Mouse (Mus musculus) ZHBTc4 (cell line): ENCODE data around the gene Erbb2.

ENCODE experiments used
- DNase-seq: peaks from one replicate; pipeline ENCODE4 v3.0.0-alpha.2; 2011; ENCODE audit warnings: low read depth, low spot score

Erbb2 gene

DNA sequence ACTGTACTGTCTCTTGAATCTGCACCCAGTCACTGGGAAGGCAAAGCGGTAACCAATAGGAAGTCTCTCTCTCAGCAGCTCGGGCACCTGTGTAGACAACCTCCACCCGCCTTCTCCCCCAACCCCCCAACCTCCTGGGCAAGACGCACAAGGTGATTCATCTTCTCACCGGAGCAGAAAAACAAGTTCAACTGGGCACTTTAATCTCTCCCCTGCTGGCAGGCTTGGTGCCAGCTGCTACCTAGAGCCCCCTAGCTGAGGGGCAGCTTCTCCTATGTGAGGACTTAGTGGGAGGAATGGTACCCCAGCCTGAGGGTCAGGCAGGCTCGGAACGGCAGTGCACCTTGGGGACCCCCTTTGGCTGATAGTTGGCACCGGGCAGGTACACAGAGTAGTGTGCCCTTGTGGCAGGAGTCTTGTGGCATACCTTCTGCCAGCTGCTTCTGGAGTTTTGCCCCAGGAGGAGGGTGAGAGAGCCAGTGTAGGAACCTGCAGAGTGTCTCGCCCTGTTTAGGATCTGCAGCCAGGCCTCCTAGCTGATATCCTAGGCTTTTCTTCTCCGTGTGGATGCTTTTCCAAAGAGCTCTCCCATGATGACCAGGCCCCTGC is 6.8 kb downstream of the Erbb2 start:
- DNase-seq = no peak

DNA sequence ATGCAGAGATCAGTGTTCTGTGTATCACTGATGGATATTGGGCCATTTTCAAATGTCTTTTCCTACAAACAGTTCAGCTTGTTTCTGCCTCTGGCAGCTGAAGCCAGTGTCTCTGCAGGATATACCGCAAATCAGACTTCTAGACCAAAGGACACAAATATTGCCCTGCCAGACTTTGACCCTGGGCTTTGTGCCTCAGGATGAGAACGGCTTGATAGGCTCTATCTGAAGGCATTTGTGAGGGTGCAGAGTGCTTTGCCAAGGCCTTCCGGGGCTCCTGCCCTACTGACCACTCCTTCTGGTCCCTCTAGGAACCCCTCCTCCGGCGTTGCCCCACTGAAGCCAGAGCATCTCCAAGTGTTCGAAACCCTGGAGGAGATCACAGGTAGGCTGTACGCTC is 14.3 kb downstream of the Erbb2 start:
- DNase-seq = no peak

DNA sequence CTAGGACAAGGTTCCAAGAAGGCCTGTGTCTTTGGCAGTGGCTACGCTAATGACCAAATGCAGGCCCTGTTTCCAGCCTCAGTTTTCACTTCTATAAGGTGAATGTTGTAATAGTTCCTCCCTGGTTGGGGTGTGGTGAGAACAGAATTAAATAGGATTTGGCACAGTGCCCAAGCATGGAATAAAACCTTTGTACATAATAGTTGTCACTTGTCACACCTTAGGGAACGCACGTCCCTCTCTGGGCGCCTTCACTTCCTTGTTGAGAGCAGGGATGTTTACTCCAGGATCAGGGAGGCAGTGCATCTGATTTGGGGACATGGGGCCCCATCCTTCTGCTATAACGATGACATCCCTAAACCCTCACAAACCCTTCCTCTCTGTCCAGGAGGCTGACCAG is 16.2 kb downstream of the Erbb2 start:
- DNase-seq = no peak

DNA sequence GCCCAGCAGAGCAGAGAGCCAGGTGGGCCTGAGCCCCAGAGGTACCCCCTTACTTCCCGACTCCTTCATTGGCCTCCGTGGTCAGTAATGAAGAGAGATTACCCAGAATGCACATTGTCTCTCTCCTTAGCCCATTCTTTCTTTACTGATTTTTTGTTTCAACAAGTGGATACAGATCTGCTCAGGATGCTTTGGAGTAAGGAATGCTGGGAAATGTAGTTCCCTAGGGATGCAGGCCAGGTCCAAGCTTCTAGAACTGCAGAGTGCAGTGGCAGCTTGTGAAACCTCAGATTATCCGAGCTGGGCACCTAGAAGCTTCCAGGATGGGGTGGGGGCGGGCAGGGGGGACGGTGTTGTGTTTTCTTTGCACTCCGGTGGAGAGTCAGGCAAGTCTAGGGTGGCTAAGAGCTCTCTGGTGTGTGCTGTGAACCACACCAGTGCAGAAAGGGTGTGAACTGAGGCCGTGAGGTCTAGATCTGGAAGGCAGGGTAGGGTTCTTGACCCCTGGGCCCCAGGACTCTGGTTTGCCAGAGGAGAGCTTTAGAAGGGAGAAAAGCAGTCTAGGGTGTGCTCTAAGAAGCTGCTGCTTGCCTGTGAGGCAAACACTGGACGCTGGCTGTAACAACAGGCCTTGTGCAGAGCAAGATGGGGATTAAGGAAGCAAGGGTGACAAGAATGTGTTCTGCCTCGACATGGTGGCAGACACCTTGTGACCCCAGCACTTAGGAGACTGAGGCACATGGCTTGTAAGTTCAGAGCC is 19.7 kb downstream of the Erbb2 start:
- DNase-seq = no peak

DNA sequence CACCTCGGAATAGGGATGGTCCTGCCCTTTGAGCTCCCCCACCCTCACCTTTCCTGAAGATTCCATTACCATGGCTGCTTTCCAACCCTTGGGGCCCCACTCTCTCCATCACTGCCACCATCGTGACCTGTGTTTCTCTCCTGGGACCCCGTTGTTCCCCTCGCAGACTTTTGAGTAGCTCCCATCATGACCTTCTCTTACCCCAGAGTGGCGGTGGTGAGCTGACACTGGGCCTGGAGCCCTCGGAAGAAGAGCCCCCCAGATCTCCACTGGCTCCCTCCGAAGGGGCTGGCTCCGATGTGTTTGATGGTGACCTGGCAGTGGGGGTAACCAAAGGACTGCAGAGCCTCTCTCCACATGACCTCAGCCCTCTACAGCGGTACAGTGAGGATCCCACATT is 23.5 kb downstream of the Erbb2 start:
- DNase-seq = no peak

DNA sequence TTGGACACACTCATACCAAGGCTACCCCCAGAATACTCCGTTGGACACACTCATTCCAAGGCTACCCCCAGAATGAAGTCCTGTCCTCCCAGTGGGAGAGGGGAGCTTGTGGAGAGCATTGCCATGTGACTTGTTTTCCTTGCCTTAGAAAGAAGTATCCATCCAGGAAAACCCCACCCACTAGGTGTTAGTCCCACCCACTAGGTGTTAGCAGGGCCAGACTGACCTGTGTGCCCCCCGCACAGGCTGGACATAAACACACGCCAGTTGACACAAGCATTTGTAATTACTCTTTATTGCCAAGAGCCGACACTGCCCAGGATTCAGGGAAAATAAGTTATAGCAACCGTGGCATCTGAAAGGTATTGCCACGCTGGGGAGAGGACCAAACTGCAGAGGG is 25.2 kb downstream of the Erbb2 start:
- no peak for DNase-seq

DNA sequence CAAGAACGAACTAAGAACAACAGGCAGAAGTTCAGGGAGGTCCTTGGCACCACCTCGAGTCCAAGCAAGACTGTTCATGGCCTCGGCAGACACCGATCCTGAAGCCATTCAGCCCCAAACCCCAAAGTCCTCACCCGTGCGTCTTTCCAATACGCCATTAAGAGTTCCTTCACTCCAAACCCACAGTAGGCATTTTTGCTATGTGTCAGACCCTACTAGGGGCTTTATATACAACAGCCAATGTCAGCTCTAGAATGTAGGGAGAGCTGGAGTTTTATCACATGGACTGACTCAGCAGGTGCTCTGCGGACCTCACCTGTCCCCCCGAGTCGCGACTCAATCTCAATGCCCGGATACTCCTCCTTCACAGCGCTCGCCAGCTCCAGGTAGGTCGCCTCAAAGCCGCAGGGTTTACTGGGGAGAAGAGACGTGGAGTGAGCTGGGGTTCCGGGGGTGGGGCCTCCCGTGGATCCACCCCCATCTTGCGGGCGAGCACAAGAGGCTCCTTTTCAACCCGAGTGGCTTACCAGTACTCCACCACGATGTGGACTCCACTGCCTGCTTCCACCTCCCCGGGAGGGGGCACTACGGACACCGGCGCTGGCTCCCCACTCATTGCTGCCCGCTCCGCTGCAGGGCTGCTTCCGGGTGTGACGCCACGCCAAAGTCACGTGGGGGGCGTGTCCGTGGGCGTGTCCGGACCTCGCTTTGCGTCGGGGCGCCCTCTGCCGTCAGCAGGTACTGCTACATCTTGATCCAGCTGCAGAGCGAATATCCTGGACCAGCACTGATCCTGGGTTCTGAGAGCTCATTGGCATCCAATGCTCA is 26.3 kb downstream of the Erbb2 start, which contains the start of gene Mien1:
TSS of gene Mien1 (minus strand) at position 661 of the 828 bp plus-strand sequence.
- DNase-seq = peak; percentile 97

DNA sequence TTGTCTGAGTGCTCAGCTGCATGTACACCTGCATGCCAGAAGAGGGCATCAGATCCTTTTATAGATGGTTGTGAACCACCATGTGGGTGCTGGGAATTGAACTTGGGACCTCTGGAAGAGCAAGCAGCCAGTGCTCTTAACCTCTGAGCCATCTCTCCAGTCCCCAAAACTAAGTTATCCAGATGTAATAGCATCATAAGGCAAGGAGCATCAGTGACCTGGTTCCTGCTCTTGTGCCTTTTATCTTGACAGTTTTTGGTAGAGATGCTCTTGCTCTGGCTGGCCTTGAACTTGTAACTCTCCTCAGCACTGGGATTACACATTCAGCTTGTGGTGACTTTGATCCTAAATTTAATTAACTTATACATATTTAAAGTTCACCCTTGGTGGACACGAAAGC is 31.4 kb downstream of the Erbb2 start:
- no peak for DNase-seq

DNA sequence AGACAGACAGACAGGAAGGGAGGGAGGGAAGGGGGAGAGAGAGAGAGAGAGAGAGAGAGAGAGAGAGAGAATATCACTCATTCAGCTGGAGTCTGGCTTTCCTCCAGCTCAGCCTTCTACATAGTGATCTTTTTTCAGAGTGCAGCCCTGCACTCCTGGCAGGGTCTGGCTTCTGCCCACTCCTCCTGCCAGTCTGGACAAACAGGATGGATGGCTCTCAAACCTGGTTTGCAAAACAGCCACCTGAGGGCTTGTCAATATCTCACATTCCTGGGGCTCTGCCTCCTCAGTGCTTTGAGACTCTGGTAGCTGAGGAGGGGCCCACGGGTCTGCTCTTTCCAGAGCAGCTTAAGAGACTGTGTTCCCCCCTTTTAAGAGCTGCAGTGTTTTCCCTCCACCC is 33.0 kb downstream of the Erbb2 start:
- DNase-seq = no peak

DNA sequence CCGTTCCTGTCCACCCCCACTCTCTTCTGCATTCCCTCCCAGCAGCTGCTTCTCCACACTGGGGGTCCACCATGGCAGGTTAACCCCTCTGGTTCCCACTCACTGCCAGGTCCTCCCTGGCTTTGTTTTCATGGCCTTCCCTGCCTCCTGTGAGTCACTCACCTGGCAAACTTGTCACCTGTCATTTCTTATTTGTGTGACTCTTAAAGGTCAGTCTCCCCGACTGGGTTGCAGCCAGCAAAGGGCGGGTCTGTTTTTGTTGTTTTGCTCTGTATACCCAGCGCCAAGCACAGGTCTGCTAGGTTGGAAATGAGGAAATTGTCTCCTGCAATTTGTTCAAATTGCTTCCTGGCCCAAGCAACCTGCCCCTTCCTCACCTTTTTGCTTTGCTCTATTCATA is 33.4 kb downstream of the Erbb2 start:
- DNase-seq = no peak

DNA sequence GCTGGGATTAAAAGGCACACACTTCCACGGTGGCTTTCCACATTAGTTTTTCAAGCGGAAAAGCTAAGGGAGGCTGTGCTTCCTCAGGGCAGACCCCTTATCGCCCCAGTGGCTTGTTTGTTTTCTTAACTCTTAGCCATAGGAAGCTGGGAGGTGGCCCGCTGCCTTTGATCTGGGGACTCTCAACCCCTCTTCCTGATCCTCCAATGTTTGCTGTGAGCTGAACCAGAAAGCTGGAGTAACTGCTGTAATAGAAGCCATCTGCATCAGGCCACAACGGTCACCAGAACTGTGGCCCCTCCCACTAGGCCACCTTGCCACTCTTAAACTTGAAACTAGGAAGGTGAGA is 33.9 kb downstream of the Erbb2 start, which contains the start of gene Grb7:
TSS of gene Grb7 (plus strand) at position 182 of the 349 bp plus-strand sequence.
- DNase-seq = no peak

DNA sequence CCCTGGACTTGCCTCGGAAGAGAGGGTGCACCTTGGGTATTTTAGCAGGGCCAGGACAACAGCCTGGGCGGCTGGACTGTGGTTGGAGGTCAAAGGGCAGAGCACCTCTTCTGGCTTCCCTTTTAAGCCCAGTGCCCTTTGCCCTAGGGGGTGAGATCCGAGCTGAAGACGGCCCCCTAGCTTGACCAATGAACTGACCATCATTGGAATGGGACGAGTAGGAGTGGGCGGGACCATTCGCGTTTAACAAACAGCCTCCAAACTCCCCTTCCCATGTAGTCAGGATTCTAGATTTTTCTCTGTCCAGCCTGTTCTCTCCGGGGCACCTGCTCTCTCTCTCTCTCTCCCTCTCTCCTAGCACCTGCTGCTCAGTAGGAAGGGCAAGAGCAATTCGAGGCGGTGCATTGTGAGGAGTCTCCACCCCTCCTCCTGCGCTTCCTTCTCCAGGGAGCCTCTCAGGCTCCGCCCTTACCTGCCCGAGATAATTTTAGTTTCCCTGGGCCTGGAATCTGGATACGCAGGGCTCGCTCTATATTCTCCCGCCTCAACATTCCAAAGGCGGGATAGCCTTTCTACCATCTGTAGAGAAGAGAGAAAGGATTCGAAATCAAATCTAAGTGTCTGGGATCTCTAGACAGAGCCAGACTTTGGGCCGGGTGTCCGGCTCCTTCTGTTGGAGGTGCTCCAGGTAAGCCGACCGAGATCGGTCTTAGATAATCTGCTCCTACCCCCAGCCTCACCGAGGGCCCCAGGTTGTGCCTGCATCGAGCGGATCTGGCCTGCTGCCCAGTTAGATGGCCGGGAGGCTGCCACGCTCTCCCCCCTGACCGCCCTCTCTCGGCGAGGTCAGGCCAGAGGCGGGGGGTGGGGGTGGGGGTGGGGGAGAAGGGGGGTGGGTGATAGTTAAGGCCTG is 34.5 kb downstream of the Erbb2 start:
- DNase-seq = peak; percentile 64

DNA sequence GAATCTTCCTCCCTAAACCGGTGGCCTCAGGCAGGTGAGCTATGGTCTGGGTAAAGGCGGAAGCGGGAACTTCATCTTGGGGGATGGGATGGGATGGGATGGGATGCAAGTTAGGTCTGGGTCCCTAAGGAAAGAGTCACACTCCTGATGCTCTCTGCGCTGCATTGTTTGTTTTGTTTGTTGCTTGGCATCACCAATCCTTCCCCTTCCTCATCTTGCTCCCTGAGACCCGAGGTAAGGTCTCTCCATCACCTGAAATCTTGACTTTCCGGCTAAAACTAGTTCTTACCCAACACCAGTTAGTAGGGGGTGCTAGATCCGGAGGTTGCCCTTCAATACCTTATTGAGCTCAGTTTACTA is 35.2 kb downstream of the Erbb2 start:
- DNase-seq = no peak

DNA sequence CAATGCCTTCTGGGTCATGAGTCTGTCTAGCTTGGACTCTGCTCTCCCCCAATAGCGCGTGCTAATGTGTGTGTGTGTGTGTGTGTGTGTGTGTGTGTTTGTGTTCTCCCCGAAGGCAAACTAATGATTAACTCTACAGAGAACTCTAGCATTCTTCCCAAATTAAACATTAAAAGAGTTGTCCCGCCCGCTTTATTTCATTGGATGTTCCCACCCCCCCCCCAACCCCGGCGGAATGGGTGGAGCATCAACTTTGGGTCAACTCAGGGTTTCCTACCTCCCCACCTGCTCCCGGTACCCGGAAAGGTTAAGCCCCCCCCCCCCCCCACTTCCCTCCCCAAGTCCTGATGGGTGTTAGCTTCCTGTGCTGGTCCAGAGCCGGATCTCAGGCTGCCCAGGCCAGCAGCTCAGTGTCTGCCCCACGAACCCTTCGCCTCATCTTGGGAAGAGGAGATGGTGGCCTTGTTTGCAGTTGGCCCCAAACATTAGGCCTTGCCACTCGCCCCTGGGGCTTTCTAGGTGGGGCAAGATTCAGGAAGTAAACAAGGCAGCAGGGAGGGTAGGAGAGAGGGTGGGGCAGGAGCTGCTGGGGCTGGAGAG is 36.0 kb downstream of the Erbb2 start:
- no peak for DNase-seq

DNA sequence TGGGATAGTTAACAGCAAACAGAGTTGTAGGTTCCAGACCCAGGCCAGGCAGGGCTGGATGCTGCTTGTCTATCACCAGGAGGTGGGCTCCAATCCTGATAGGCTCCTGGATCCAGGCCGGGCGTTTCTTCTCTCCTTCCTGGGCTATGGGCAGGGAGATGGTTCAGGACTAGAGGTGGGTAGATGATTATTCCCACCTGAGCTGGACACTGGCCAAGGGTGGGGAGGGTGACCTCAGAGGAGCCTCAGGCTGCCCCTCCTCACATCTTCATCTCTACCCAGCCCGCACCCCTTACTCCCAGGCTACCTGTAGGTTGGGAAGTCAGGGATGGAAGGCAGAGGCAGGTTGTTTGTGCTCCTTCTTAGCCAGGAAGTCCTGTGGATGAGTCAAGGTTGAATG is 37.1 kb downstream of the Erbb2 start:
- no peak for DNase-seq

DNA sequence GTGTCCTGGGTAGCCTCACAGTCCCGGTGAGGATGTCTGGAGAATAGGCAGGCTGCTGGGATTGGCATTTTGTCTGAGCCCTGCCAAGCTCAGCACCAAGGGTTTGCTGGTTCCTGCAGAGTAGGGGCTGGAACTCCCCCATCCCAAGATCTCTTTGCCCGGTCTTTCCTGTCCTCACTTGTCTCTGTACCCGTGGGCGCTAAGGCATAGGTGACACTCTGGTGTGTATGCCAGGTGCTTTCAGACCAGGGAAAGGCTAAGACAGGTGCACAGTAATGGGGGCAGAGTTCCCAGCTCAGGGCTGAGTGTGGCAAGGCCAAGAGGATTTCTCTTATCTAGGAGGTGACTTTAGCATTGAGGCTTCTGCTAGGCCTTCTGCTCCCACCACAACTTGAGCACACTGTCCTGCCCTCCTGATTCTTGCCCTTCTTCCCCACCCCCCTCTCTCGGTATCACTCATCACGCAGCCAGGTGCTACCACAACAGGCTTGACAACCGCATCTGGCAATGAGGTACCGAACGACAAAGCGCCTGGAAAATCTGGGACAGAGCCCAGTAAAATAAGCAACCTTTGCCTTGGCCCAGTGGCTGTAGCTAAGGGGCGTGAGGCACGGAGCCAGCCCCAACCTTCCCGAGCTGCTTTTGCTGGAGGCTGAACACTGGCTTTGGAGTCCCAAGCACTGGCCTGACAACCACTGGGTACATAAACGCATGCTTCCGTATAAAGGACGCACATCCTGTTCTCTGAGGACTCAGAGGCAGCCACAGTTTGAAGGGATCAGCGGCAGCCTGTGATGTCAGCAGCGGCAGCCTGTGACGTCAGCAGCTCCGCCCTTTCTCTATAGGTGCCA is 37.9 kb downstream of the Erbb2 start:
- DNase-seq = peak; percentile 42

DNA sequence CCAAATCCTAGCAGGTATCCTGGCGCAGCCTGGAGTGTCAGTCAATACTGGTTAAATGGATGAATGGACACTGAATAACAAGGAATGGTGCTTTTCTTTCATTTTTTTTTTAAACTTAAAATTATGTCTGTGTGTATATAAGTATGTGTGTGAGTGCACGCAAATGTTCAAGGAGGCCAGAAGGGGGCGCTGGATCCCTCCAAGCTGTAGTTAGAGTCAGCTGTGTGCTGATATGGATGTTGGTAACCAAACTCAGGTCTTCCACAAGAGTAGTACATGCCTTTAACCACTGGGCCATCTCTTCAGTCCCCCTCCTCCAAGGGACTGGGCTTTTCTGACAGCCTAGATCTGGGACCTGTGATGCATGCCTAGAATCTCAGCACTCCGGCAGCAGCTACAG is 43.2 kb downstream of the Erbb2 start:
- peak; percentile 85 for DNase-seq

DNA sequence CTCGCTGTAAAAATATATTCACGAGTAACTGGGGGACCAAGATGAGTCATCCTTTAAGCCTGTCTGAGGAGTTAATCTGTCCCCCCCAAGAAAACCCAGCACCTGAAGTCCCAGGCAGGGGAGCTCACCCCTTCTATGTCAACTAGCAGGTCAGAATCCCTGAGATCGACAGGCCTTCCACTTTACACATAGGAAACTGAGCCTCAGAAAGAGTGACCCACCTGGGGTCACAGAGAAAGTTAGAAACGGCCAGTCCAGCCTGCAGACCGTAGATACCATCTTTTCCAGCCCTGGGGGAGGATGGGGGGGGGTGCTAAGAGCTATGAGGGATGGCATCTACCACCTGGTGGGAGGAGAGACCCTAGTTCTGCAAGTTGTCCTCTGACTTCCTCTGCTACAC is 44.3 kb downstream of the Erbb2 start:
- no peak for DNase-seq

DNA sequence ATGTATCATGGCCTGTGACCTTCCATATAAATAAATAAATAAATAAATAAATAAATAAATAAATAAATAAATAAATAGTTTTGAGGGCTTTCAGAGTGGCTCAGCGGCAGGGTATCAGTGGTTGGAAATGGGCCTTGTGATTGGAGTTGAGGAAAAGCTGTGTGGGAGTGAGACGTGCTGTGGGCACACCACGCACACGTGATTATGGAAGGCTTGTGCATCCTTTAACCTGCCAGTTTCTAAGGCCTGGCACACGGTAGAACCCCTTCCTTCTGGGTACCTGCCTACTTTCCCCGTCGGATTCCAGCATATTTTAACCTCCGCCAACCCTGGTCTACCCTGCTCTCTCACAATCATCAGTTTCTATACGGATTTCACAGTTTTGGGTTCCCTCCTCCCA is 44.7 kb downstream of the Erbb2 start:
- no peak for DNase-seq

DNA sequence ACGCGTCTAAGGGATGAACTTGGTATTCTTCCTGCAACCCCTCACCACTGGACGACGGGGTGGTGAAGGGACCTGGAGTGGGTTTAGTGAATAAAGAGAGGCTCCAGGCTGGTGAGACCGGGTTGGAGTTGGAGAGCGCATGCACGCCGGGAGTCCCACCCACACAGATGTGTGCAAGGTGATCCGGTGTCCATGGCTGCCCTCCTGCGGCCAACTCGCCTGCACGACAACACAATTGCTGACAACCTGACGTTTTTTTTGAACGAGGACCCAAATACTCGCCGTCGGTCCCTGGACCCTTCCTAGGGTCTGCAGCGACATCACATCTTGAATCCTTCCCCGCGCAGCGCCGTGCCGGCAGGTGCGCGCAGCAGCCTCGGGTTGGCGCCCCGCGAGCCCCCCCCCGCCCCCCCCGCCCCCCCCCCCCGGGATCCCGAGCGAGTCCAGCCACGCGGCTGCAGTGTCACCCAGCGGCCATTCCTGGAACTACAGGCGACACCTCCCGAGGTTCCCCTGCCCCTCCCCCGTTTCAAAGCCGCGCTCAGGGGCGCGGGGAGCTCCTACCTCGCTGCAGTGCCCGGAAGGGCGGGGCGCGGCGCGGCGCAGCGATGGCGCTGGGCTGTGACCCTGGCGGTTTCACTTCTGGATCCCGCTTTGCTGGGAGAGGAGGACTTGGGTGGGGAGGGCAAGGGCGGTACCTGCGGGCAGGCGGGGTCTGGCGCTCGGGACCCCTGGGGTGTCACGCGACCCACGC is 45.3 kb downstream of the Erbb2 start:
- DNase-seq = peak; percentile 95
